Mouse (Mus musculus) erythroblast, embryonic 14.5 days (primary cell): ENCODE measurements around the gene Paip2b.

Experiments
- GATA1 ChIP-seq: IDR thresholded peaks from 2 replicates; pipeline ENCODE4 v1.6.1; 2012; ENCODE audit warnings: low read length, inconsistent platforms, mixed read lengths
- TAL1 ChIP-seq: IDR thresholded peaks from 3 replicates; pipeline ENCODE4 v1.6.1; 2012; ENCODE audit warnings: low read length, inconsistent platforms, mixed read lengths

- TF ChIP-seq GATA1 = no peak
- TF ChIP-seq TAL1 = no peak
Measured at GRCm38 (mm10) chr6:83867598-83868585, 36.4 kb upstream of the Paip2b start.
